Mouse (Mus musculus) B cell, adult 62 days (primary cell): Measurements from ENCODE around the gene Chst1. TPM values are rescaled to one million over a fixed set of nuclear protein-coding genes. Genes with fewer than 3 reads are reported as not detected.

Experiments
- total RNA-seq: library from RNA; stranded (reverse); gene quantifications from 4 replicates; pipeline ENCODE4 v1.2.4, GENCODE M21; 2023

Chst1 gene
- total RNA-seq = 0.57 to 1.1 TPM (median 0.83 TPM) in 4 replicates

GRCm38 (mm10) chr2:92599487-92600347, at the start of gene Chst1:
Gene Chst1 (plus strand): TSS chr2:92599707.

Other genes starting within 250 kb of the Chst1 start
- gene Pex16, start 225.0 kb upstream of the Chst1 start, total RNA-seq = 27.9 to 35.2 TPM (median 29.9 TPM) in 4 replicates
- gene Large2, start 224.8 kb upstream of the Chst1 start, total RNA-seq = 0.30 to 0.83 TPM (median 0.31 TPM) in 3 of 4 replicates, not detected in the other
- gene 1700029I15Rik, start 217.2 kb upstream of the Chst1 start, total RNA-seq = 6.5 to 9.1 TPM (median 8.0 TPM) in 4 replicates
- 0.31 to 1.3 TPM (median 0.56 TPM) in 4 replicates for gene Mapk8ip1, start 198.4 kb upstream of the Chst1 start, total RNA-seq
- gene Cry2, start 165.7 kb upstream of the Chst1 start, total RNA-seq = 51.7 to 64.5 TPM (median 56.2 TPM) in 4 replicates
- 21.4 to 24.1 TPM (median 22.4 TPM) in 4 replicates for gene Slc35c1, start 139.2 kb upstream of the Chst1 start, total RNA-seq